Mouse (Mus musculus) kidney, embryonic 15.5 days (tissue): ENCODE data around the gene Adh6a. TPM values are rescaled to one million over a fixed set of nuclear protein-coding genes. Genes with fewer than 3 reads are reported as not detected.

Experiments used
- ATAC-seq: fragments of 200-750 bp; cut with Nextera tagmentation; replicated peaks from 2 replicates; pipeline ENCODE4 v1.8.0; 2017; ENCODE audit warnings: moderate TSS enrichment; ENCODE audit not compliant: low FRiP score
- H3K27ac ChIP-seq: fragments of 300-500 bp; sonication (generic); 2 replicates; pipeline ENCODE4 v1.5.1; 2015; ENCODE audit warnings: mild to moderate bottlenecking, inconsistent platforms
- H3K27me3 ChIP-seq: fragments of 300-500 bp; sonication (generic); 2 replicates; pipeline ENCODE4 v1.6.1; 2015; ENCODE audit warnings: inconsistent platforms
- H3K36me3 ChIP-seq: fragments of 300-500 bp; sonication (generic); 2 replicates; pipeline ENCODE4 v1.6.1; 2015; ENCODE audit warnings: inconsistent platforms
- H3K4me1 ChIP-seq: fragments of 300-500 bp; sonication (generic); 2 replicates; pipeline ENCODE4 v1.6.1; 2015; ENCODE audit warnings: inconsistent platforms
- H3K4me2 ChIP-seq: fragments of 300-500 bp; sonication (generic); 2 replicates; pipeline ENCODE4 v1.6.1; 2015; ENCODE audit warnings: moderate library complexity, mild to moderate bottlenecking, inconsistent platforms
- H3K4me3 ChIP-seq: fragments of 300-500 bp; sonication (generic); replicated peaks from 2 replicates; pipeline ENCODE4 v1.5.1; 2015; ENCODE audit warnings: mild to moderate bottlenecking, inconsistent platforms
- H3K9ac ChIP-seq: fragments of 300-500 bp; sonication (generic); 2 replicates; pipeline ENCODE4 v1.6.1; 2015; ENCODE audit warnings: mild to moderate bottlenecking, inconsistent platforms
- H3K9me3 ChIP-seq: fragments of 300-500 bp; sonication (generic); replicated peaks from 2 replicates; pipeline ENCODE4 v1.6.1; 2016; ENCODE audit warnings: inconsistent platforms
- WGBS: fragments of 180-500 bp; shearing (Covaris S2); methylation state at CpG from one replicate; pipeline ENCODE4 v1.1.7; 2015; ENCODE audit warnings: mixed read lengths; 5-methylcytosine and 5-hydroxymethylcytosine counted together
- polyA plus RNA-seq: library from polyadenylated mRNA; unstranded; fragments of >200 nt; fragmentation: Nextera tagmentation; extraction: Ambion mirVana; gene quantifications from 2 replicates; pipeline ENCODE4 v1.2.1, GENCODE M21; 2015

The Adh6a gene
- 0.28 TPM in 1 of 2 replicates, not detected in the other for polyA plus RNA-seq

DNA sequence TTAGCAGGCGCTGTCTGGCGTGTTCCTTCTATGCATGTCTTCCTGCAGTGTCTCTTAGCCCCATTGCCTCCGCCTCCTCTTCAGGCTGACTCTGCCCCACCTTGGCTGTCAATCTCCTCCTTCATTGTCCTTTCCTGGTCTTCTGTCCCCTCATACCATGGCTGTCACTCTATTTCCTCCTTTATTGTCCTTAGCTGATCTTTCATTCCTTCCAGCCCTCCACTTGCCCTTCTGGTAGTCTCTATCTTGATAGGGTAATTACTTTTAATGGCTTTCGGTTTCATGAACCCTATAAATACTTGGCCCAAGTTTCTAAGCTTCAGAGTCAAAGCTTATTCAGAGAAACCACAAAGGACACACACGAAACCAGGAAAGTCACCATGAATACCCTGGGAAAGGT is at the start of gene Adh6a:
Gene Adh6a, plus strand, starts transcription at position 322 of the 400 bp plus-strand sequence.
- H3K27ac ChIP-seq, result no peak within 1 kb of the TSS
- H3K4me1 ChIP-seq, result no peaks in the 10 kb centered on the region
- ATAC-seq, result no peak
- no peaks in the 10 kb centered on the region for H3K27me3 ChIP-seq
- H3K4me2 ChIP-seq, result no peak within 1 kb of the TSS
- H3K36me3 ChIP-seq, result no peaks in the 10 kb centered on the region
- H3K9me3 ChIP-seq, result no peaks in the 10 kb centered on the region
- WGBS, result 88% methylated on average over 5 of the region's 5 CpGs
- H3K4me3 ChIP-seq, result no peak within 1 kb of the TSS
- no peak within 1 kb of the TSS for H3K9ac ChIP-seq

DNA sequence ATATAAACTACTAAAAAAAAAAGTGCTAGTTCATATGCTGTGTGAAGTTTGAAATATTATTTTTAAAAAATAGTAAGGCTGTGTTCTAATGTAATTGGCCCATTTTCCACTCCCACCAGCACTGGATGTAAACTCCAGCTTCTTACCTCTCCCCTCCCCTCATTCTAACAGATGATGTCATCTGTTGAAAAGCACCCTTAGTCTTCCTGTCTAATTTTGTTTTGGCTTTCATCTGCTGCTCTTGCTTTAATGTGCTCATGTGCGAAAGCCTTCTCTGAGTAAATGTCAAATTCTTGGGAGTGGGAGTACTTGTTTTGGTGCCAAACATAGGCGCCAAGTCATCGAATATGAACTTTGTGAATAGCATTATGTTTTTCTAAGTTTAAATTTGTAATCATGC is 48.4 kb upstream of the Adh6a start:
- H3K9me3 ChIP-seq, result no peaks in the 10 kb centered on the region
- H3K27me3 ChIP-seq, result no peaks in the 10 kb centered on the region
- no peak overlapping the region for H3K27ac ChIP-seq
- no peaks in the 10 kb centered on the region for H3K36me3 ChIP-seq
- no peak for ATAC-seq
- no peak overlapping the region for H3K9ac ChIP-seq
- no peak overlapping the region for H3K4me2 ChIP-seq
- H3K4me1 ChIP-seq, result peaks cover 6% of the 10 kb centered on the region; the same call in 1 of the 2 replicates
- 49% methylated on average over 3 of the region's 3 CpGs for WGBS
- H3K4me3 ChIP-seq, result no peak overlapping the region

- no peaks in the 10 kb centered on the region for H3K36me3 ChIP-seq
- WGBS, result 6% methylated on average over 1 of the region's 1 CpGs
- H3K9ac ChIP-seq, result no peak overlapping the region
- peaks cover 16% of the 10 kb centered on the region for H3K4me1 ChIP-seq
- H3K4me2 ChIP-seq, result no peak overlapping the region
- no peaks in the 10 kb centered on the region for H3K9me3 ChIP-seq
- no peaks in the 10 kb centered on the region for H3K27me3 ChIP-seq
- no peak overlapping the region for H3K4me3 ChIP-seq
- peak; percentile 82 for ATAC-seq
- H3K27ac ChIP-seq, result peak overlapping the region; percentile 33
These were observed 42.6 kb upstream of the Adh6a start for GRCm38 (mm10) chr3:138270507-138270906.

DNA sequence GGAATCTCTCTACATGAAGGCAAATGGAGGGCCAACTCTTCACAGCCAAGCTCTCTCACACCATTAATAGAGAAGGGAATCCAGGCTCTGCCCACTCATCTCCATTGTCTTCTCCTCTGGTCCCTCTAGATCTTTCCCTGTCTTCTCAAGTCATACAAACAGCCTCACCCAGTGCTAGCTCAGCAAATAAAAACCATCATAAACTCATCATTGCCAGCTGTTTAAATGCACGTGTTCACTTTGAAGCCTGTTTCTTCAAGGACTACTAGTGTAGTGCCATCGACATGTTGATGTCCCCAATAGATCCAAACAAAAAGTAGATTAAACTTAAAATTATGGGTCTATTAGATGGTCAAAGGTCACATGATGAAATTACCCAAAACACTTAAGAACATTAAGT is 41.8 kb upstream of the Adh6a start:
- Histone ChIP-seq H3K36me3 (no peaks in the 10 kb centered on the region), H3K27ac (peak overlapping the region; percentile 33; the same call in 1 of the 2 replicates), H3K9me3 (no peaks in the 10 kb centered on the region), H3K27me3 (no peaks in the 10 kb centered on the region), H3K4me3 (no peak overlapping the region), H3K9ac (no peak overlapping the region), H3K4me1 (peaks cover 16% of the 10 kb centered on the region), H3K4me2 (no peak overlapping the region)
- ATAC-seq, result no peak
- 43% methylated on average over 2 of the region's 2 CpGs for WGBS

- H3K4me3 ChIP-seq, result no peak overlapping the region
- H3K36me3 ChIP-seq, result no peaks in the 10 kb centered on the region
- no peak overlapping the region for H3K27ac ChIP-seq
- 72% methylated on average over 7 of the region's 7 CpGs for WGBS
- no peak overlapping the region for H3K9ac ChIP-seq
- no peak for ATAC-seq
- H3K9me3 ChIP-seq, result no peaks in the 10 kb centered on the region
- H3K4me2 ChIP-seq, result no peak overlapping the region
- peaks cover 26% of the 10 kb centered on the region for H3K4me1 ChIP-seq
- H3K27me3 ChIP-seq, result no peaks in the 10 kb centered on the region
These were observed 40.0 kb upstream of the Adh6a start for GRCm38 (mm10) chr3:138273080-138273479.

DNA sequence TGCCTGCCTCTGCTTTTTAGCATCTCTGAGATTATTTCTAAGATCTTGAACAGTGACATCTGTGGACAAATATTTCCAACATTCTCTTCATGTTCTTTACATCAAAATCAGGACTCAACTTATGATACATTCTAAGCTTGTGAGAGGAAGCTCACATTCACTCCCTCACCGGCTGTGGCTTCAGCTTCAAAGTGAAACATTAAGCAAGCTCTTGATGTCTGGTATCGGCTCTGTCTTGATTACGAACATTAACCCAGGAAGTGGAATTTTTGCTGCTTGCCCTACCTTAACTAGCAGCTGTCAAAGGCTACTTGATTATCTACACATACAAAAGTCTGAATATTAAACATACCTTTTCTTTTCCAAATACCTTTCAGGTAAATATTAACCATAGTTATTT is 38.0 kb upstream of the Adh6a start:
- H3K4me1 ChIP-seq, result peaks cover 26% of the 10 kb centered on the region
- H3K27me3 ChIP-seq, result no peaks in the 10 kb centered on the region
- no peak overlapping the region for H3K4me2 ChIP-seq
- no peaks in the 10 kb centered on the region for H3K36me3 ChIP-seq
- no peak overlapping the region for H3K9ac ChIP-seq
- no peaks in the 10 kb centered on the region for H3K9me3 ChIP-seq
- H3K4me3 ChIP-seq, result no peak overlapping the region
- 51% methylated on average over 3 of the region's 3 CpGs for WGBS
- no peak for ATAC-seq
- H3K27ac ChIP-seq, result 0 out of 2 replicates have a peak overlapping the region, but pooled peaks have one; percentile 45

GRCm38 (mm10) chr3:138282556-138282955 is 30.5 kb upstream of the Adh6a start:
- H3K27ac ChIP-seq, result no peak overlapping the region
- WGBS, result 92% methylated on average over 9 of the region's 9 CpGs
- H3K4me1 ChIP-seq, result peaks cover 2% of the 10 kb centered on the region
- no peak overlapping the region for H3K4me2 ChIP-seq
- no peaks in the 10 kb centered on the region for H3K27me3 ChIP-seq
- H3K9ac ChIP-seq, result no peak overlapping the region
- no peak overlapping the region for H3K4me3 ChIP-seq
- H3K9me3 ChIP-seq, result no peaks in the 10 kb centered on the region
- no peaks in the 10 kb centered on the region for H3K36me3 ChIP-seq
- ATAC-seq, result no peak

DNA sequence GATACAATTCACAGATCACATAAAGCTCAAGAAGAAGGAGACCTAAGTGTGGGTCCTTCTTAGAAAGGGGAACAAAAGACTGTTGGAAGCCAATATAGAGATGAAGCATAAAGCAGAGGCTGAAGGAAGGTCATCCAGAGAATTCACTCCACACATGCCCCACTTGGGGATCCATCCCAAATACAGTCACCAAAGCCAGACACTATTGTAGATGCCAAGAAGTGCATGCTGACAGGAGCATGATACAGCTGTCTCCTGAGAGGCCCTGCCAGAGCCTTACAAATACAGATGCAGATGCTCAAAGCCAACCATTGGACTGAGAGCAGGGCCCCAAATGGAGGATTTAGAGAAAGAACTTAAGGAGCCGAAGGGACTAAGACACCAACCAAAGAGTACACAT is 29.3 kb upstream of the Adh6a start:
- no peaks in the 10 kb centered on the region for H3K27me3 ChIP-seq
- no peak overlapping the region for H3K4me3 ChIP-seq
- no peaks in the 10 kb centered on the region for H3K4me1 ChIP-seq
- no peak overlapping the region for H3K4me2 ChIP-seq
- H3K9me3 ChIP-seq, result no peaks in the 10 kb centered on the region
- no peak overlapping the region for H3K9ac ChIP-seq
- no peaks in the 10 kb centered on the region for H3K36me3 ChIP-seq
- no peak overlapping the region for H3K27ac ChIP-seq
- 96% methylated on average over 1 of the region's 1 CpGs for WGBS
- ATAC-seq, result no peak

GRCm38 (mm10) chr3:138285986-138286385 is 27.1 kb upstream of the Adh6a start:
- ATAC-seq, result no peak
- Histone ChIP-seq H3K27ac (no peak overlapping the region), H3K36me3 (no peaks in the 10 kb centered on the region), H3K27me3 (no peaks in the 10 kb centered on the region), H3K9ac (no peak overlapping the region), H3K4me2 (no peak overlapping the region), H3K4me1 (peaks cover 4% of the 10 kb centered on the region; the same call in 1 of the 2 replicates), H3K9me3 (no peaks in the 10 kb centered on the region), H3K4me3 (no peak overlapping the region)
- 80% methylated on average over 7 of the region's 7 CpGs for WGBS

GRCm38 (mm10) chr3:138287686-138288085 is 25.4 kb upstream of the Adh6a start:
- Histone ChIP-seq H3K36me3 (no peaks in the 10 kb centered on the region), H3K4me2 (no peak overlapping the region), H3K27me3 (no peaks in the 10 kb centered on the region), H3K9me3 (no peaks in the 10 kb centered on the region), H3K9ac (no peak overlapping the region), H3K4me3 (no peak overlapping the region), H3K27ac (no peak overlapping the region), H3K4me1 (peaks cover 4% of the 10 kb centered on the region; the same call in 1 of the 2 replicates)
- WGBS, result 89% methylated on average over 4 of the region's 4 CpGs
- no peak for ATAC-seq

DNA sequence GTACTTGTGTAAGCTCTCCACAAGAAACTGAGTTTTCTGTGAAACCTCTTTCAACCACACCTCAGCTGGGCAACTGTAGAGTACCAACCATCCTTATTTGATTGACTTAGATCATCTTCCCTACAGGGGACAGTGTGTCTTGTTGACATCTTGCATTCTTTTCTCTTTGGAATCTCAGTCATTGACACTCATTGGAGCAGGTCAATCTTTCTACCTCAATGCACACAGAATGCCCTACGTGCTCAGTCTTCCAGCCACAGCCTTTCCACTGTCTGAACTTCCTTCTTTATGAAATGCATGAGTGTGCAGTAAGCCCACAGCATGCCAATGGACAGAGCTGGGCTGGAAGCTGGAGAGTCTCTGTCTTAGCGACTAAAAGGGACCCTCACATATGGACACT is 22.4 kb upstream of the Adh6a start:
- H3K9me3 ChIP-seq, result peaks cover 4% of the 10 kb centered on the region
- H3K4me3 ChIP-seq, result no peak overlapping the region
- peak; percentile 79; the same call in 1 of the 2 replicates for ATAC-seq
- H3K9ac ChIP-seq, result no peak overlapping the region
- H3K27ac ChIP-seq, result no peak overlapping the region
- no peaks in the 10 kb centered on the region for H3K36me3 ChIP-seq
- WGBS, result 67% methylated on average over 2 of the region's 2 CpGs
- H3K27me3 ChIP-seq, result no peaks in the 10 kb centered on the region
- no peak overlapping the region for H3K4me2 ChIP-seq
- peaks cover 4% of the 10 kb centered on the region; the same call in 1 of the 2 replicates for H3K4me1 ChIP-seq

DNA sequence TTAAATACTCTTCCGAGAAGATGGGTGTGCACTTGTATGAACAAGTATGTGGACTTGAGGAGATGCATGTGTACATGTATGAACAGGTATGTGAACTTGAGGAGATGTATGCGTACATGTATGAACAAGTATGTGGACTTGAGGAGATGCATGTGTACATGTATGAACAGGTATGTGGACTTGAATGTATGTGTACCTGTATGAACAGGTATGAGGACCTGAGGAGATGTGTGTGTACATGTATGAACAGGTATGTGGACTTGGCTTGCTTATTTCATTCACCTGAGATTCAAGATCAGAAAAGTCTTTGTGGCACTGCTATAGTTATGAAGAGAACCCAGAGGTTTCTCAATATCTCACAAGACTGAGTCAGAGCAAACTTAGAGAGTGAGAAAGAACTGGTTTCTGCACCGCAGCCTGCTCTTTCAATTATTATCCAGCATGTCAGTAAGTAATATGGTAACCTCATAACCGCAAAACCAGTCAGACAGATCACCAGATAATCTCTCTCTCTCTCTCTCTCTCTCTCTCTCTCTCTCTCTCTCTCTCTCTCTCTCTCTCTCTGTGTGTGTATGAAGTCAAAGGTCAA is 21.5 kb upstream of the Adh6a start:
- no peak overlapping the region for H3K27ac ChIP-seq
- H3K4me3 ChIP-seq, result no peak overlapping the region
- no peak overlapping the region for H3K9ac ChIP-seq
- H3K4me1 ChIP-seq, result peaks cover 4% of the 10 kb centered on the region; the same call in 1 of the 2 replicates
- H3K9me3 ChIP-seq, result peaks cover 5% of the 10 kb centered on the region
- no peak for ATAC-seq
- H3K36me3 ChIP-seq, result no peaks in the 10 kb centered on the region
- whole genome bisulfite sequencing, result 87% methylated on average over 4 of the region's 4 CpGs
- no peak overlapping the region for H3K4me2 ChIP-seq
- H3K27me3 ChIP-seq, result no peaks in the 10 kb centered on the region
